Mouse (Mus musculus) CH12F3 (cell line): ENCODE measurements around the gene Ext2.

ENCODE experiments used
- in situ Hi-C: fragments of 300-500 bp; cut with MboI; formaldehyde crosslinking; loops from 2 replicates; pipeline ENCODE4 v1.14.3; 2020; ENCODE audit warnings: low sequenced_read_pairs

Ext2 gene

GRCm38 (mm10) chr2:93807440-93807839 is 14.9 kb downstream of the Ext2 start:
- in situ Hi-C loops = loop anchor here (10.0 kb wide), 1 partner anchor 333 kb away; no protein-coding TSS in a partner anchor

- in situ Hi-C loops = loop anchor here (10.0 kb wide), 1 partner anchor 332 kb away; no protein-coding TSS in a partner anchor
Observed at GRCm38 (mm10) chr2:93806487-93807201, 15.7 kb downstream of the Ext2 start.

- in situ Hi-C loops = loop anchor here (10.0 kb wide), 1 partner anchor 331 kb away; no protein-coding TSS in a partner anchor
Observed at GRCm38 (mm10) chr2:93805523-93805922, 16.8 kb downstream of the Ext2 start.

GRCm38 (mm10) chr2:93805066-93805465 is 17.3 kb downstream of the Ext2 start:
- in situ Hi-C loops = loop anchor here (10.0 kb wide), 1 partner anchor 330 kb away; no protein-coding TSS in a partner anchor

GRCm38 (mm10) chr2:93802947-93803346 is 19.4 kb downstream of the Ext2 start:
- in situ Hi-C loops = loop anchor here (10.0 kb wide), 1 partner anchor 328 kb away; no protein-coding TSS in a partner anchor

- in situ Hi-C loops = loop anchor here (10.0 kb wide), 1 partner anchor 326 kb away; no protein-coding TSS in a partner anchor
Observed at GRCm38 (mm10) chr2:93801097-93801496, 21.3 kb downstream of the Ext2 start.

GRCm38 (mm10) chr2:93797162-93797795 is 25.1 kb downstream of the Ext2 start:
- in situ Hi-C loops = no loop called here

- in situ Hi-C loops = no loop called here
Observed at GRCm38 (mm10) chr2:93794375-93794774, 28.0 kb downstream of the Ext2 start.

- in situ Hi-C loops = no loop called here
Observed at GRCm38 (mm10) chr2:93791516-93792499, 30.6 kb downstream of the Ext2 start.

- in situ Hi-C loops = no loop called here
Observed at GRCm38 (mm10) chr2:93790798-93791345, 31.5 kb downstream of the Ext2 start.

GRCm38 (mm10) chr2:93788557-93788956 is 33.8 kb downstream of the Ext2 start:
- in situ Hi-C loops = no loop called here

- in situ Hi-C loops = no loop called here
Observed at GRCm38 (mm10) chr2:93786175-93786574, 36.2 kb downstream of the Ext2 start.

GRCm38 (mm10) chr2:93785432-93785798 is 37.0 kb downstream of the Ext2 start:
- in situ Hi-C loops = no loop called here

GRCm38 (mm10) chr2:93784721-93785431 is 37.5 kb downstream of the Ext2 start:
- in situ Hi-C loops = no loop called here

- in situ Hi-C loops = no loop called here
Observed at GRCm38 (mm10) chr2:93783926-93784539, 38.3 kb downstream of the Ext2 start.

- in situ Hi-C loops = no loop called here
Observed at GRCm38 (mm10) chr2:93782682-93783081, 39.7 kb downstream of the Ext2 start.

GRCm38 (mm10) chr2:93782156-93782555 is 40.2 kb downstream of the Ext2 start:
- in situ Hi-C loops = no loop called here

- in situ Hi-C loops = no loop called here
Observed at GRCm38 (mm10) chr2:93780528-93780927, 41.8 kb downstream of the Ext2 start.

GRCm38 (mm10) chr2:93779897-93780208 is 42.5 kb downstream of the Ext2 start:
- in situ Hi-C loops = no loop called here
